9 mouse cellular contexts compared by ENCODE assay signal in the genomic region with DNA sequence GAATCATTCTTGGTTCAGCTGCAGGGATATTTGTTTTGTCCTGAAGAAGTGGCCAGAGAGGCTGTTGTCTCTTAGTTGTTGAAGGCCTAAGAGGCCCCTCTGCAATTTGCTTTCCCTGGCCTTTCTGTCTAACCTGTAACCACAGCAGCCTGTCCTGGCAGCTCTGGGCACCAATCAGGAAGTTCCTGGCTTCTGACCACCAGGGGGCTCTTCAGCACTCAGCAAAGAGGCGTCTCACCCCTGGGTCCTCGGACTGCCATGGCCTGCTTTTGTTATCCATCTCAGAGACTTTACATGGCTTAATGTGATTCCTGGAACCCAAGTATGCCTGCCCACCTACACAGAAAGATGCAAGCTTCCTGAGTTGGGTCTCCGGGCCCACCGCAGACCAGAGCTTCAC. TPM values are rescaled to one million over a fixed set of nuclear protein-coding genes. Genes with fewer than 3 reads are reported as not detected.
DNase-seq lines count a peak whose midpoint lies in the region; ATAC-seq and TF ChIP-seq lines count a peak whose summit lies in the region.
"Had no signal": no experiment of that assay in that cellular context is flagged by ENCODE, and none has a peak within 500 bp of the region (broad histone marks: within the 10 kb centered on the region; RNA-seq: fewer than 3 reads in every experiment).

No protein-coding gene starts in this region.

- no peak overlapping the region for H3K9ac ChIP-seq in midbrain, embryonic 11.5 days (ENCODE audit: low read length)
- no peak overlapping the region for H3K9ac ChIP-seq in midbrain, embryonic 13.5 days (replicated peaks)
- H3K9ac ChIP-seq in midbrain, postnatal 0 days (replicated peaks; ENCODE audit: low read length, poor library complexity, severe bottlenecking), result no peak overlapping the region
- H3K9ac ChIP-seq: limb, embryonic 15.5 days had no signal

- no peak overlapping the region for H3K4me2 ChIP-seq in midbrain, embryonic 11.5 days
- no peak overlapping the region for H3K4me2 ChIP-seq in midbrain, embryonic 13.5 days (replicated peaks)
- no peak overlapping the region for H3K4me2 ChIP-seq in midbrain, postnatal 0 days (ENCODE audit: low read depth, low read length, poor library complexity, severe bottlenecking)
- H3K4me2 ChIP-seq: limb, embryonic 15.5 days had no signal

- no peak overlapping the region for H3K4me3 ChIP-seq in midbrain, embryonic 11.5 days (ENCODE audit: low read depth, low read length)
- H3K4me3 ChIP-seq in midbrain, embryonic 13.5 days (replicated peaks), result no peak overlapping the region
- no peak overlapping the region for H3K4me3 ChIP-seq in kidney, adult 2 months (ENCODE audit: insufficient read depth, low read depth, low read length)
- H3K4me3 ChIP-seq in midbrain, postnatal 0 days (ENCODE audit: low read depth, low read length), result no peak overlapping the region
- H3K4me3 ChIP-seq: limb, embryonic 15.5 days had no signal

- no peak for TF ChIP-seq POLR2A in kidney, adult 2 months (IDR thresholded peaks at IDR 0.05; ENCODE audit: low read depth, low read length)

- no peaks in the 10 kb centered on the region for H3K9me3 ChIP-seq in midbrain, embryonic 11.5 days (ENCODE audit: control insufficient read depth, low read length)
- H3K9me3 ChIP-seq in midbrain, embryonic 13.5 days, result no peaks in the 10 kb centered on the region
- no peaks in the 10 kb centered on the region for H3K9me3 ChIP-seq in midbrain, postnatal 0 days (ENCODE audit: low read length)
- H3K9me3 ChIP-seq: limb, embryonic 15.5 days had no signal

- WGBS in midbrain, embryonic 11.5 days, result 41% methylated on average over 4 of the region's 4 CpGs
- WGBS in midbrain, embryonic 13.5 days, result 34% methylated on average over 4 of the region's 4 CpGs
- 43% methylated on average over 4 of the region's 4 CpGs for WGBS in kidney, adult 2 months
- 38% methylated on average over 4 of the region's 4 CpGs for WGBS in midbrain, postnatal 0 days

- H3K4me1 ChIP-seq in midbrain, embryonic 11.5 days (ENCODE audit: control insufficient read depth, insufficient read depth, low read length), result no peaks in the 10 kb centered on the region
- no peaks in the 10 kb centered on the region for H3K4me1 ChIP-seq in midbrain, embryonic 13.5 days (replicated peaks)
- no peaks in the 10 kb centered on the region for H3K4me1 ChIP-seq in kidney, adult 2 months (ENCODE audit: control insufficient read depth, insufficient read depth, low read length)
- no peaks in the 10 kb centered on the region for H3K4me1 ChIP-seq in midbrain, postnatal 0 days (ENCODE audit: insufficient read depth, low read length)
- H3K4me1 ChIP-seq: limb, embryonic 15.5 days had no signal

- peak; percentile 51; the same call in 1 of the 2 replicates for ATAC-seq in midbrain, embryonic 11.5 days (ENCODE audit: low FRiP score)
- ATAC-seq in midbrain, embryonic 13.5 days, result no peak
- ATAC-seq in midbrain, postnatal 0 days (ENCODE audit: low FRiP score), result no peak
- no peak for ATAC-seq in erythroid progenitor cell, adult 5-6 weeks (replicated peaks; ENCODE audit: low FRiP score, poor library complexity, severe bottlenecking)

- no peaks in the 10 kb centered on the region for H3K36me3 ChIP-seq in midbrain, embryonic 11.5 days (ENCODE audit: control insufficient read depth, insufficient read depth, low read length)
- no peaks in the 10 kb centered on the region; the same call in 1 of the 2 replicates for H3K36me3 ChIP-seq in midbrain, embryonic 13.5 days
- no peaks in the 10 kb centered on the region for H3K36me3 ChIP-seq in kidney, adult 2 months (ENCODE audit: control insufficient read depth, insufficient read depth, low read length)
- peaks cover 52% of the 10 kb centered on the region for H3K36me3 ChIP-seq in midbrain, postnatal 0 days (ENCODE audit: insufficient read depth, low read length)
- H3K36me3 ChIP-seq: limb, embryonic 15.5 days had no signal

- no peaks in the 10 kb centered on the region for H3K27me3 ChIP-seq in midbrain, embryonic 11.5 days (ENCODE audit: control insufficient read depth, insufficient read depth, low read length)
- H3K27me3 ChIP-seq in midbrain, embryonic 13.5 days, result no peaks in the 10 kb centered on the region
- H3K27me3 ChIP-seq in kidney, adult 2 months (replicated peaks; ENCODE audit: control insufficient read depth, insufficient read depth, low read length), result no peaks in the 10 kb centered on the region
- H3K27me3 ChIP-seq in midbrain, postnatal 0 days (ENCODE audit: insufficient read depth, low read length), result no peaks in the 10 kb centered on the region
- H3K27me3 ChIP-seq: limb, embryonic 15.5 days had no signal

- no peak overlapping the region for H3K27ac ChIP-seq in midbrain, embryonic 11.5 days (ENCODE audit: low read depth, low read length)
- H3K27ac ChIP-seq in midbrain, embryonic 13.5 days, result no peak overlapping the region
- no peak overlapping the region for H3K27ac ChIP-seq in kidney, adult 2 months (ENCODE audit: insufficient read depth, low read depth, low read length)
- no peak overlapping the region for H3K27ac ChIP-seq in midbrain, postnatal 0 days (ENCODE audit: low read depth, low read length)
- H3K27ac ChIP-seq: limb, embryonic 15.5 days had no signal

- peak; percentile 74 for DNase-seq in cerebellum, adult 9-10 months
- DNase-seq in cerebellum, adult 8-10 months, result no peak
- DNase-seq in midbrain, embryonic 11.5 days (ENCODE audit: low spot score, missing footprints), result peak; percentile 92
- peak; percentile 86 for DNase-seq in brain, adult 2 months (ENCODE audit: low read depth, low spot score)
- DNase-seq in kidney, adult 2 months, result peak; percentile 47
- peak; percentile 79 for DNase-seq in midbrain, postnatal 0 days (ENCODE audit: low spot score)

- TF ChIP-seq CTCF in kidney, adult 2 months (conservative IDR thresholded peaks at IDR 0.05; ENCODE audit: insufficient read depth, insufficient read length, low read depth, low read length), result peak; percentile 65
- peak; percentile 80 for TF ChIP-seq CTCF in midbrain, postnatal 0 days (IDR thresholded peaks at IDR 0.05)

RNA-seq across cellular contexts. Expression of a gene that starts 35.4 kb away (rescaled TPM):
- polyA plus RNA-seq in midbrain, embryonic 11.5 days (2014; fragmentation: Nextera tagmentation; extraction: Ambion mirVana), result 27.2 and 29.4 TPM in 2 replicates
- 78.8 and 84.0 TPM in 2 replicates for polyA plus RNA-seq in midbrain, embryonic 13.5 days (2015; fragmentation: Nextera tagmentation; extraction: Ambion mirVana)
- 54.1 and 60.4 TPM in 2 replicates for polyA plus RNA-seq in kidney, adult 2 months (2012; rRNA removed)
- 148 and 151 TPM in 2 replicates for total RNA-seq in midbrain, postnatal 0 days (2014; rRNA removed)
- polyA plus RNA-seq in midbrain, postnatal 0 days (2015; fragmentation: Nextera tagmentation; extraction: Ambion mirVana), result 87.0 and 89.0 TPM in 2 replicates
- total RNA-seq in erythroid progenitor cell, adult 5-6 weeks (2015; ENCODE audit: low replicate concordance), result 8.3 and 10.9 TPM in 2 replicates
- total RNA-seq in erythroid progenitor cell, adult 5-6 weeks (2017; ENCODE audit: low replicate concordance), result 10.6 and 18.4 TPM in 2 replicates

RNA-seq across cellular contexts. Expression of a gene that starts 41.0 kb away (rescaled TPM):
- polyA plus RNA-seq in midbrain, embryonic 11.5 days (2014; fragmentation: Nextera tagmentation; extraction: Ambion mirVana), result 1.5 and 1.8 TPM in 2 replicates
- polyA plus RNA-seq in midbrain, embryonic 13.5 days (2015; fragmentation: Nextera tagmentation; extraction: Ambion mirVana), result 6.1 and 6.8 TPM in 2 replicates
- 0.16 and 0.43 TPM in 2 replicates for polyA plus RNA-seq in kidney, adult 2 months (2012; rRNA removed)
- total RNA-seq in midbrain, postnatal 0 days (2014; rRNA removed), result 7.6 and 7.7 TPM in 2 replicates
- polyA plus RNA-seq in midbrain, postnatal 0 days (2015; fragmentation: Nextera tagmentation; extraction: Ambion mirVana), result 13.2 and 14.1 TPM in 2 replicates
- total RNA-seq in erythroid progenitor cell, adult 5-6 weeks (2015; ENCODE audit: low replicate concordance), result not detected in 2 replicates
- total RNA-seq in erythroid progenitor cell, adult 5-6 weeks (2017; ENCODE audit: low replicate concordance), result not detected in 2 replicates
